Mouse (Mus musculus): ENCODE results near the gene Ccdc78. TPM values are rescaled to one million over a fixed set of nuclear protein-coding genes. Genes with fewer than 3 reads are reported as not detected.

Gene Ccdc78
- total and polyA plus RNA-seq, 3 experiments: 0.08 to 0.85 TPM; not detected in 1

DNA sequence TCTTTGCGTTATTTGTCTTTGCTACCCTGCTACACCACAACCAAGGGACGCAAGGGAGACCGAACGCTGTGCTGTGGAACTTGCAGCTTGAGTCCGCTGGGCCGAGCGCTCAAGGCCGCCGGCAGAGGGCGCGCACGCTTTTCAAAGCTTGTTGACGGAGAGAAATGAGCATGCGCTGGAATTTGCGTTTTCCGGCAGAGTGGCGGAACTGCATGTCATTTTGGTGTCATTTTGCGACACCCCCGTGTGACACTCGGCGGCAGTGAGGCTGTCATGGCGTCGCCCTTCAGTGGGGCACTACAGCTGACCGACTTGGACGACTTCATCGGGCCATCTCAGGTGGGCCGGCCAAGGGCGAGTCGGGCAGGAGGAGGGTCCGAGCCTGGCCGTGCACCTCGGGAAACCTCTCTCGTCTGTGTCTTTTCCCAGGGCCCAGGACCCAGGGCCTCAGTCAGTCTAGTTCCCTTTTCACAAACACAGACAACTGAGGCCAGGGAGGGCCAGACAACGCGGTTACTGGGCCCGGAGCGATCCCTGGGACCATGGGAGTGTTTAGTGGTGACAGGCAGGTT is 12.7 kb upstream of the Ccdc78 start, which contains the start of gene Narfl (continued):
- TF ChIP-seq UBTF (IDR thresholded peaks at IDR 0.05; ENCODE audit: borderline replicate concordance, insufficient read depth, low read depth, low read length) (no peak), POLR2AphosphoS5 (IDR thresholded peaks at IDR 0.05; ENCODE audit: borderline replicate concordance, low read depth, low read length) (no peak), JUND (IDR thresholded peaks at IDR 0.05; ENCODE audit: low read depth, low read length) (0 out of 2 replicates have a peak, but pooled peaks have one; percentile 14), KAT2A (conservative IDR thresholded peaks at IDR 0.05; ENCODE audit: low read depth, low read length) (peak; percentile 99), USF2 (IDR thresholded peaks at IDR 0.05; ENCODE audit: borderline replicate concordance in 1 of 2, insufficient read depth in 1 of 2, low read depth in 1 of 2, low read length in 2 of 2) (no peak), ZNF384 (IDR thresholded peaks at IDR 0.05; ENCODE audit: low read depth, low read length) (no peak), SIN3A (IDR thresholded peaks at IDR 0.05; ENCODE audit: low read length) (peak; percentile 99), TAL1 (IDR thresholded peaks at IDR 0.05; ENCODE audit: low read length) (no peak), ZC3H11A (IDR thresholded peaks at IDR 0.05; ENCODE audit: low read depth, low read length) (peak; percentile 79), EP300 (IDR thresholded peaks at IDR 0.05; ENCODE audit: low read depth in 1 of 2, low read length in 2 of 2) (no peak), ELF1 (IDR thresholded peaks at IDR 0.05; ENCODE audit: low read depth, low read length) (peak; percentile 100), MAX (IDR thresholded peaks at IDR 0.05; ENCODE audit: low read length) (peak; percentile 62; the same call in 1 of the 2 replicates), NELFE (IDR thresholded peaks at IDR 0.05; ENCODE audit: low read depth, low read length) (peak; percentile 72), GABPA (IDR thresholded peaks at IDR 0.05; ENCODE audit: low read depth, low read length) (no peak; the same call in 1 of the 2 replicates), MYB (IDR thresholded peaks at IDR 0.05; ENCODE audit: low read depth, low read length) (no peak), ZKSCAN1 (IDR thresholded peaks at IDR 0.05; ENCODE audit: low read depth, low read length) (no peak)

DNA sequence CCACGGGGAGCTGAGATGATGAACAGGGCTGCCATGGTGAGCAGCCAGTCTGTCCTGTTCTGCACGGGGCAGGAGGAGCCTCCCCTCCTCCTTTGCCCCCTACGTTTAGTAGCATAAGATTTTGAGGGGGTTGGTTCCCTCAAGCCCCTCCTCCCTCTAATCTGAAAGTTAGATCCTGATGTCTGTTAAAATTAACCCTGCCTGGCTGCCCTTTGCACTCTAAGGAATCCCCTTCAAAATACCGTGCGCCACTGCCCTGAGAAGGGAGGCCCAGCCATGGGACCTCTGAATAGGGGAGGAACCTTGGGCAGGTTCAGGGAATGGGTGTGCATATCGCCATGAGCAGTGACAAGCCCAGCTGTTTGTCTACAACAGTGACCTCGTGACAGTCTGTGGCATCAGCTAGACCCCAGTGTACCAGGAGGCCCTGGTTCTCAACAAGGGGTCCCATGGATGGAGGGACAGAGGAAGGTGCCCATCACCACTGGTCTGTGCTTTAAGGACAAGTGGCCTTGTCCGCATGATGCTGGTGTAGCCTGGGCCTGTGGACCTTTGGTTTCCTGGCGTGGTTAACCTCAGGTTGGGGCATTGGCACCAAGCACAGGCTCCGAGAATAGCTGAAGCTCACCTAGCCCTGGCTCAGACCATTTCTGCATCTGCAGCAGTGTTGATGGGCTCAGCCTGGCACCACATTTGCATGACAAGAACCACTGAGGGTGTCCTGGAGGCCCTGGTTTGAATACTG is 10.9 kb upstream of the Ccdc78 start:
- no peak for DNase-seq (ENCODE audit: low read depth, low spot score)
- H3K4me1 ChIP-seq (ENCODE audit: control insufficient read depth in 1 of 2, insufficient read depth in 2 of 2, low read length in 2 of 2): peaks cover 0 to 10% of the 10 kb centered on the region in 2 experiments; a peak in 3 of 4 replicates
- H3K9me3 ChIP-seq (replicated peaks; ENCODE audit: insufficient read depth, low read length): no peaks in the 10 kb centered on the region
- no peaks in the 10 kb centered on the region for H3K27me3 ChIP-seq (ENCODE audit: control insufficient read depth in 1 of 2, insufficient read depth in 2 of 2, low read length in 2 of 2)
- no peak overlapping the region for H3K27ac ChIP-seq (ENCODE audit: control insufficient read depth, low read depth, low read length)
- H3K9ac ChIP-seq (ENCODE audit: control insufficient read depth, low read depth, low read length, poor library complexity, severe bottlenecking): no peak overlapping the region
- peaks cover 8% of the 10 kb centered on the region for H3K79me2 ChIP-seq (ENCODE audit: control insufficient read depth, insufficient read depth, low read length, poor library complexity)
- no peaks in the 10 kb centered on the region; a peak in 2 of 4 replicates for H3K36me3 ChIP-seq (ENCODE audit: control insufficient read depth in 1 of 2, insufficient read depth in 2 of 2, low read length in 2 of 2)
- no peak for TF ChIP-seq ZMIZ1 (IDR thresholded peaks at IDR 0.05; ENCODE audit: low read depth, low read length)
- no peak for TF ChIP-seq MXI1 (IDR thresholded peaks at IDR 0.05; ENCODE audit: low read depth, low read length)
- TF ChIP-seq POLR2AphosphoS5 (IDR thresholded peaks at IDR 0.05; ENCODE audit: borderline replicate concordance, low read depth, low read length): no peak
- TF ChIP-seq SIN3A (IDR thresholded peaks at IDR 0.05; ENCODE audit: low read length): no peak
- no peak for TF ChIP-seq CHD1 (IDR thresholded peaks at IDR 0.05; ENCODE audit: low read depth, low read length)
- TF ChIP-seq CTCF (IDR thresholded peaks at IDR 0.05 in 2 of 3, conservative IDR thresholded peaks at IDR 0.05 in 1 of 3; ENCODE audit: control insufficient read depth in 1 of 3, insufficient read depth in 1 of 3, low read depth in 2 of 3, low read length in 3 of 3, poor library complexity in 1 of 3, severe bottlenecking in 1 of 3): no peak
- TF ChIP-seq ELF1 (IDR thresholded peaks at IDR 0.05; ENCODE audit: low read depth, low read length): no peak
- TF ChIP-seq GABPA (IDR thresholded peaks at IDR 0.05; ENCODE audit: low read depth, low read length): no peak
- H3K4me3 ChIP-seq (ENCODE audit: control insufficient read depth in 1 of 2, insufficient read depth in 1 of 2, low read depth in 2 of 2, low read length in 2 of 2): no peak overlapping the region

Data from MEL (cell line).